Mouse (Mus musculus): ENCODE measurements around the gene Dohh.

Gene Dohh

DNA sequence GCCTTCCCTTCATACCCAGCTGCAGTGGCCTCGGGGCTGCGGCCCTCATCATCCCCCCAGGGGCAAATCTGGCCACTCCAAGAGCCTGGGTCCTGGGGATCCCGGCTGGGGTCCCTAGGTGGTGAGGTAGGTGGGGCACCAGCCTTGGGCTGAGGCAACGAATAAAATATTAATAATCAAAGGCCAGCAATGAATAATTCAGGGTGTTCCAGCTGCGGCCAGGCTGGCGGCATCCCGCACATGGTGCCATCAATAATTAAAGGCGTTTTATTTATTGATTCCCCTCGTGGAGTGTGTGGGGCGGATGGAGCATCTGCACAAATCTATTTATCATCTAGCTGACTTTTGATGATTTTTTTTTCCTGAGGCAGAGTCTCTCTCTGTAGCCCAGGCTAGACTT is 19.3 kb downstream of the Dohh start:
- in situ Hi-C loops (cut with MboI, MseI), result no loop called here

DNA sequence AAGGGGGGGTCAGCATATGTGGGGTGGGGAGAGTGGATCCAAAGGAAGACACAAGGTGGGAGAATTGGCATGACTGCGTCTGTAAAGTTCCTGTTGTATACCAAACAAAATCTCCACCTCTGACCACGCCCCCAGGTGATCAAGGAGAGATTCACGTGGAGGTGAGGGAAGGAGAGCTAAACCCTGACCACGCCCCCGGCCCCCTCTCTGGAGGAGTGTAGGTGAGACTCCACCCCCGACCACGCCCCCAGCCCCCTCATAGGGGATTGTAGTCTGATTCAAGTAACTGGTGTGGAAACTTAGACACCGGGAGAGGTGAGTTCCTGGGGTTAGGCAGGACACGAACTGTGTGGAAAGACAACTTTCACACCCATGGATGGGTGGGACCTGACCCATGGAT is 19.9 kb downstream of the Dohh start:
- in situ Hi-C loops (cut with MboI, MseI), result no loop called here

GRCm38 (mm10) chr10:81404720-81405119 is 20.5 kb downstream of the Dohh start:
- in situ Hi-C loops (cut with MboI, MseI), result no loop called here

DNA sequence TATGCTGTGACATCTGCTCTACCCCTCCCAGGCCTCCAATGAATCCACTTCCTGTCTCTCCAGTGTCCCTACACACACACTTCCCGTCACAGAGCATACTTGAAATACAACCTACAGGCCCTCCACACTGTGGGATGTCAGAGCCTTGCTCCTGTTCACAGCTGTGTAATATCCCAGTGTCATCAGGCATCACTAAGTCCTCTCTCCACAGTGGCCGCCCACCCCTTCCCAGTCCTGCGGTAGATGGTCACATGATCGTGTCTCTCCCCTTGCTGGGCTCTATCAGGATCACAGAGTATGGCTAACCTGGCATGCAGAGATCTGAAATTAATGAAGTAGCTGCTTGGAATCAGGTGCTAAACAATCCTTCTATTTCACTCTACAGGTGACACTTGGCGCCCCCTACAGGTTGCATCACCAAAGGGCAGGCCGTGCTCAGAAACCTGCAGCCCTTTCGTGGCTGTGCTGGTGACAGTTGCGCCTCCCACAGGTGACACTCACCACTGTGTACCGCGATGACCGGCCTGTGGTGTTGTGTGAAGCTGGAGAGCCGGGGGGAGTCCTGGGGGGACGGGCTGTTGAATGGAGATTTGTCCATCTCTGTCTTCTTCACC is 21.5 kb downstream of the Dohh start:
- in situ Hi-C loops (cut with MboI, MseI), result no loop called here

- in situ Hi-C loops (cut with MboI, MseI), result no loop called here
These were observed 22.5 kb downstream of the Dohh start for GRCm38 (mm10) chr10:81406504-81407440.

DNA sequence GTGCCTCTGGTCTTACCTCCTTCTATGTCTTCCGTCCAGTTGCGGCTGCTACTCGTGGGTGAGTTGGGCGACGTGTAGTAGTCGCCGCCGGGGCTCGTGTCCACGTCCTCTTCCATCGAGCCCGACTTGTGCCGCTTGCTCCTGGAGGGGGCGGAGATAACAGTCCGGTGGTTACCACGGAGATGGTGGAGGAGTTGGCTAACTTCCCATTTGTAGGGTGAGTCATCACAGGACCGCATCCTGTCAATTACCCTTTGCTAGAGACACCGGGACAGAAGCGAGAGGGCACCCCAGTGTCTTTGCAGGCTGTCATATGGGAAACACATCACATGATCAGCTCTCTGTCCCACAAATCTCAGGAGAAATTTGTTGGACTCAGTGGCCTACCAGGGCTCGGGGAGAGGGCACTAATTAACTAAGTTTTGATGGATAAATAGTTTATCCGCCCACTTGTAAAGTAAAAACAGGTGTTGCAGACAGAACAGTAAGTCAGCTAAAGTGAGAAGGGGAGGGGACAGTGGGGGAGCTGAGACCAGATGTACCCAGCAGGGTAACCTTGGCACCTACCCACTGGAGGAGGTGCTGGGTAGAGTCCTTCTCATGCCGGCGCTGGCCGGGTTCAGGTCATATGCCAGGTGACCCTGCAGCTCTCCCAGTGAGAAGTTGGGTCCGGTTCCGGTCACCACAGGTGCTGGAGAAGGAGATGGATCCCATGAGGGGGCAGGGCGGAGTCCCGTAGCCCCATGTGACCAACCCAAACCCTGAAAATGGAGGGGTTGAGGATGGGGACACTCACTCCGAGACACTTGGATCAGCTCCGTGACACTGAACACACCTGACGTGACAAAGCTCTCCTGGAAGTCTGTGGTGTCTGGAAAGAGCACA is 23.6 kb downstream of the Dohh start:
- in situ Hi-C loops (cut with MboI, MseI), result no loop called here

- in situ Hi-C loops (cut with MboI, MseI), result no loop called here
These were observed 24.1 kb downstream of the Dohh start for GRCm38 (mm10) chr10:81408424-81408729.

GRCm38 (mm10) chr10:81408871-81409291 is 24.7 kb downstream of the Dohh start:
- in situ Hi-C loops (cut with MboI, MseI), result no loop called here

DNA sequence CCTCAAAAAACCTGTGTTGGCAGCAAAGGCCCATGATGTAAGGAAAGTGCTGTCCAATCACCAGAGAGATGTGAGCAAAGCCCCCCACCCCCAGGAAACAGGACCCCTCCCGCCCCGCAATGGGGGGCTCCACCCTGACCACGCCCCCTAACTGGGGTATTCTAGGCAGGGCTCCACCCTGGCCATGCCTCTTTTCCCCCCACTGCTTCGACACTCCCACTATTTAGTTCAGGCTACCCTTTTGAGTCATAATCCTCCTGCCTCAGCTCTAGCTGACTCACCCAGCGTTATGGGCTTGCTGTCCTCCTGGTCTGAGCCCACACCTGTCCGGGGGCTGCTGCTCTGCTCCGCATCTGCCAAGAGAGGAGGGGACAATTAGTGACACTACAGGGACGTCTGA is 25.1 kb downstream of the Dohh start:
- in situ Hi-C loops (cut with MboI, MseI), result no loop called here

GRCm38 (mm10) chr10:81410350-81410749 is 26.1 kb downstream of the Dohh start:
- in situ Hi-C loops (cut with MboI, MseI), result no loop called here

DNA sequence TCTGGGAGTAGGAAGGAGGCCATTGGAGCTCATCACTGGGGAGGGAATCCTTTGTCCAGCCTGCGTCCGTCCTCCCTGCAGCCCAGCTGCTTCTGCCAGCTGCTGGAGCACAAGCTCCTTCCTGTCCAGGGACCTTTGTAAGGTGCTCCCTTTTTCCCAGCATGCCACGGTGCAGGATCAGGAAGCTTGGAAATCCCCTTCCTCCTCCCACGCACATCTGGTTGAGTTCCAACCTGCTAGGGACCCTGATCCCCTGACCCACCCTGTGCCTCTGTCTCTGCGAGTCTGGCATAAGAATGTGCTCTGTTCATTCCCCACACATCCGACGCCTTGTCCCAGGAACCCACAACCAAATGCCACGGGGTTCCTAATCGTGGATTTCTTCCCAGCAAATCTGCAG is 26.8 kb downstream of the Dohh start:
- in situ Hi-C loops (cut with MboI, MseI), result no loop called here

DNA sequence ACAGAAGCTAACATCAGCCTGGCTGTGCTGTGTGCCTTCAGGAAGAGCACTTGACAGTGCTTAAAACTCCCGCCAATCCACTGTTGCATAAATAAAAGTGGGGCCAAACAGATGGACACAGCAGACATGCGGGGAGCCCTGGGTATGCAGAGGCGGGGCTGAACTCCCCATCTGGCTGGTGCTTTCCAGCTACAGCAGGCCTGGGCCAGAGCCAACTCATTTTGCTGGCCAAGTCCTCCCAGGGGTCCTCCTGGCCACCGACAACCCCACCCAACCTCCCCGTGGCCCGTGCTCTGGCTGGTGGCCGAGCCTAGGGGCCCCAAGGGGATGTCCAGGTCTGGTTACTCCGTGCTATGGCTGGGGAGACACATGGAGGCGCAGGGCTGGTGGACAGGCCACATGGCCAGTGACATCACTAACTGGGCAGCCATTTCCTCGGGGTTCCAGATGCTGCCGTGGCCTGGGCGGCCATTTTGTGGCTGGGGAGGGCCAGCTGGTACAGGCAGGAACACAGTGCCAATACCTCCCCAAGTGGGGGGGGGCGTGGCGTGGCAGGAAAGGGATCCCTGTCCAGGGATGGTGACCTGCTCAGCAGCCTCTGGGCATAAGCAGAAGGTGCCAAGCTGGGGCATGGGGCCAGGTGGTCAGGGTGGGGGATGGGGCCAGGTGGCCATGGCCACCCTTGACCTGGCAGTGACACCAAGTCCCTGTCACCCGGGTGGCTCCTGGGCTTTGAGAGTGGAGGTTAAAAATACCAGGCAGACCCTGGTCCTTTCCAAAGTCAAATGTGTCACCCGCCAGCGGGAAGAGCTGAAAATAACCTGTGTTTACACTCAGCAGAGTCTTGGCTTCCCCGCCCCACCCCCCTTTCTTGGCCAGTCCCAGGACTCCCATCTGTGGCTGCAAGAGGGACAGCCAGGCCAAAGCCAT is 27.5 kb downstream of the Dohh start:
- in situ Hi-C loops (cut with MboI, MseI), result no loop called here

GRCm38 (mm10) chr10:81412586-81413309 is 28.5 kb downstream of the Dohh start:
- in situ Hi-C loops (cut with MboI, MseI), result no loop called here

- in situ Hi-C loops (cut with MboI, MseI), result no loop called here
These were observed 29.4 kb downstream of the Dohh start for GRCm38 (mm10) chr10:81413310-81414261.

DNA sequence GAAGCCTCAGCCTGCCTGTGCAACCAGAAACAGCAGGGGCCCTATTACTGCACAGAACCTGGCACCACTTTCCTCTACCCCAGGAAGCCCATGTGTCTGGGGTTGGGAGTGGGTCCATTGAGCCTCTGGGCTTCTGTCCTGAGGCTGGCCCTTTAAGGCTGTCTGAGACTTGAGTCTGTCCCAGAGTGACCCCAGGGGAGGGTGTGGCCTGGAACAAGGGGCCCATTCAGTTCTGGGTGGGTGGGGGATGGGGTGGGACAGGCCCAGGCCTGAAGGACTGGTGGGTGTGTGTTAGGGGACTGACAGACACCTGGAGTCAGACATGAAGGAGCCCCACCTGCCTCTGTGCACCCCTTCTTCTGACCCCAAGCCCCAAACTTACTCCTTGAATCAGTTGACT is 30.5 kb downstream of the Dohh start:
- in situ Hi-C loops (cut with MboI, MseI), result no loop called here

DNA sequence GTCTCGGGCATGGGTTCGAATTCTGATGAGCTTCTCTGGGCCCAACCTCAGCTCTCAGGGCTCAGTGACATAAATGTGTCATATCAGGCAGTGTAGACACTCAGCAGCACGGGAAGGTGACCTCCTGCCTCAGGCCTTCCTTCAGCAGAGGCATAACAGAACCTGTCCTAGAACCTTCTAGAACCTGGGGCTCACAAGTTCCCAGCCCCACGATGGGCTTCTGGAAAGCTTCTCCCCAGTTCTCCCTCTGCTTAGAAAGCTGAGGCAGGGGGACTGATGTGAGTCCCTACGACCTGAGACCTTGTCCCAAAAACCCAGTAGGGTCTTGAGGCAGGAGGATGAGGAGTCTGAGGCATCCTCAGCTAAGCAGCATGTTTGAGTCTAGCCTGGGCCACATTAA is 30.9 kb downstream of the Dohh start:
- in situ Hi-C loops (cut with MboI, MseI), result no loop called here

- in situ Hi-C loops (cut with MboI, MseI), result no loop called here
These were observed 31.5 kb downstream of the Dohh start for GRCm38 (mm10) chr10:81415549-81416310.

DNA sequence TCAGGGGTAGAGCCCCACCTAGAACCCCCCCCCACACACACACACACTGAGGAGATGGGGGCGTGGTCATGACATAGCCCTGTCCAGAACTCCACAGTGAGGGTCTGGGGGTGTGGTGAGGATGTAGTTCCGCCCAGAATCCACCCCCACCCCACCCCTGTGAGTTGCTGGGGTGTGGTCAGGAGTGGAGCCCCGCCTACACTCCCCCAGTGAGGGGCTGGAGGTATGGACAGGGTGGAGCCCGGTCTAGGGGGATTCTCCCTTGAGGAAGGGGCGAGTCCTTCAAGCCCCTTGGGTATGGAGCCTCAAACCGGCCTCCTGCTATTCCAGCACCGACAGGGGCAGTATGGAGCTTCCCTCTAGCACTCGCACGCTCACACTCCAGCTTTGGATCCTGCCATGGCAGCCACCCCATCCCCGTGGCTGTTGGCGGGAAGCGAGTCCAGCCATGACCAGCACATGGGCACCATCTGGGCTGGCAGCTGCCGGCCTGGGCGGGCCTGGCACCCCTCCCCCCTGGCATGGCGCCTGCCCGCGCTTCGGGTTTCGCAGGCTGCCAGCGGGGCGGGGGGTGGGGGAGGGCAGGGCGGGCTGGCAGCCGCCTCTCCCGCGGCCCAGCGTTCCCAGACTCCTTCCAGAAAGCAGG is 32.5 kb downstream of the Dohh start:
- in situ Hi-C loops (cut with MboI, MseI), result no loop called here

Measured in regulatory T cell (primary cell).